Mouse (Mus musculus) bone marrow, adult 2 months (tissue): ENCODE data around the gene Cilp2.

Source experiments
- CTCF ChIP-seq: fragments of 200-500 bp; IDR thresholded peaks from 2 replicates; pipeline ENCODE4 v1.5.1; 2011; ENCODE audit warnings: low read length, control low read depth; ENCODE audit not compliant: control insufficient read depth, insufficient read depth
- POLR2A ChIP-seq: fragments of 200-500 bp; IDR thresholded peaks from 2 replicates; pipeline ENCODE4 v1.6.1; 2011; ENCODE audit warnings: low read depth, mild to moderate bottlenecking, control low read depth, low read length, borderline replicate concordance; ENCODE audit not compliant: control insufficient read depth

DNA sequence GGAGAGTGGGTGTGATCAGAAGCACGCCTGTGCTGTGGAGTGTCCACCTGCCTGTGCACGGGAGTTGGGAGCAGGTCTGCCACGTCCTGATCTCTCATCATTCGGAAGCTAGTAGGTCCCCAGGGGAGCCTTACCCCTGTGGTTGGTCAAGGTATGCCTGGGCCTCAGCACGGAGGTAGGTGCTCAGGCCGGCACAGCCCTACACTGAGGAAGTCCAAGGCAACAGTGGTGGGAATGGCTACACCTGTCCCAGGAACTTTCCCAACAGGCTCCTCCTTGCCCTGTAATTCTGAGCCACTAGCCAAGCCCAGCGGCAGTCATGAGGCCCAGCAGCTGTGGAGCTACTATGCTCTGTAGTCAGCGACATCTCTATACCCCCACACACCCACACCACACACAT lies 7.8 kb downstream of the Cilp2 start:
- TF ChIP-seq POLR2A = no peak
- TF ChIP-seq CTCF = no peak
